Mouse (Mus musculus) left cerebral cortex, adult 9 months (tissue): ENCODE measurements around the gene Spns2.
A peak's percentile ranks its signal among the peaks of the same experiment; 100 is the strongest.

Experiments used
- DNase-seq, 2 experiments: peaks; one replicate each; pipeline ENCODE4 v3.0.0; 2022; ENCODE audit warnings: low spot score in 2 of 2

Spns2 gene

DNA sequence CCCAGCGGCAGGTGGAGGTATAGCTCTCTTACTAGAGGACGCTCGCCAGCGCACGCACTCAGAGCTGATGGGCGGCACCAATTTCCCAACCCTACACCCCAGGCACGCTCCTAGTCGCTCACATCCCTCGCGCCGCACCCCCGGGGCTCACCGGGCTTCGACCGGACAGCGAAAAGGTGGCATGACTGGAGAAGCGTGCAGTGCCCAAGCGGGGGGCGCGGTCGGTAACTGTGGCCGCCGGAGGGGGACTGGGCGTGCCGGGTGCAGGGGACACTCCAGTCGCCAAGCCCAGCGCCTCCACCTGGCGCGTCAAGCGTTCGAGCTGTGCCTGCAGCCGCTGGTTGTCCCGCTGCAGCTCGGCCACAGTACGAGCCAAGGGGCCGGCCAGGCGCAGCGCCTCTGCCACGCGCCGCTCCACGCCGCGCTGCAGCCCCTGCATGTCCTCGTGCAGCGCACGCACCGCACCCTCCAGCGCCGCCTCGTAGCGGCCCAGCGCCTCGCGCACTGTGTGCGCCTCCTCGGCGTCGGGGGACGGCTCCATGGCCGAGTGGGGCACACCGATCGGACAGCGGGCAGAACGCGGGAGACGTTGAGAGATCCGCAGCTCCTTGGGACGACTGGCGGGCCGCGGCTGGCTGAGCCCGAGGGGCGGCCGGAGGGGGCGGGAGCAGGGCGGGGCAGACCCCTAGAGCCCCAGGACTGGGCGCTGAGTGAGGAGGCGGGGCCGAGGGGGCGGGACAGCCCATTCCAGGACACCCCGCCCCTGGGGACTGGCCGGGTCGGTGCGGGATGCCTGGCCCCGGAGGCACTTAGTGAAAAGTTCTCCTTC, 78.4 kb downstream of the Spns2 start, which contains the start of gene Smtnl2:
Gene Smtnl2 (minus strand): TSS at position 621 of the 829 bp plus-strand sequence.
- DNase-seq, result peak in 1 of 2 experiments; percentile 27

DNA sequence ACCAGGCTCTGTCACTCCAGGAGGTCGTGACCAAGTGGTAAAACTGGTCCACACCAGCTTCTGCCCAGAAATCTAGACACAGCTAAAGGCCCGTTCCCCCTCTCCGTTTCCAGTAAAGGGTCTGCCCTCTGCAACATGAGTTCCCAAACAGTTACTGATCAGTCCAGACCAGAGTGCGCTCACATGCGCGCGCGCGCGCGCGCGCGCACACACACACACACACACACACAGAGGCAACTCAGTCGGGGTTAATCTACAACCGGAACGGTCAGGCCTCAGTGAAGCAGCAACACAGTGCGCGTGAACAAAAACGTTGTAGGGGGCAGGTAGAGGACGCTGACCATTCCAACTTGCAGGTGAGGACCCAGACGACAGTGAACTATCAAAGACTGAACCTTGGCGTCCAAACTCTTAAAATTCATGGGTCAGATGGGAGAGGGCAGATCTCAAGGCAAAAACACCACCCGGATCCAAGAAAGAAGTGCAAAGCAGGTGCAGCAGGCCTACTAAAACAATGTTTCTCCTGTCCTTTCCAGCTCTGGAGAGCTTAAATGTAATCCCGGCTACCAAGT, 79.1 kb downstream of the Spns2 start:
- no peak for DNase-seq

DNA sequence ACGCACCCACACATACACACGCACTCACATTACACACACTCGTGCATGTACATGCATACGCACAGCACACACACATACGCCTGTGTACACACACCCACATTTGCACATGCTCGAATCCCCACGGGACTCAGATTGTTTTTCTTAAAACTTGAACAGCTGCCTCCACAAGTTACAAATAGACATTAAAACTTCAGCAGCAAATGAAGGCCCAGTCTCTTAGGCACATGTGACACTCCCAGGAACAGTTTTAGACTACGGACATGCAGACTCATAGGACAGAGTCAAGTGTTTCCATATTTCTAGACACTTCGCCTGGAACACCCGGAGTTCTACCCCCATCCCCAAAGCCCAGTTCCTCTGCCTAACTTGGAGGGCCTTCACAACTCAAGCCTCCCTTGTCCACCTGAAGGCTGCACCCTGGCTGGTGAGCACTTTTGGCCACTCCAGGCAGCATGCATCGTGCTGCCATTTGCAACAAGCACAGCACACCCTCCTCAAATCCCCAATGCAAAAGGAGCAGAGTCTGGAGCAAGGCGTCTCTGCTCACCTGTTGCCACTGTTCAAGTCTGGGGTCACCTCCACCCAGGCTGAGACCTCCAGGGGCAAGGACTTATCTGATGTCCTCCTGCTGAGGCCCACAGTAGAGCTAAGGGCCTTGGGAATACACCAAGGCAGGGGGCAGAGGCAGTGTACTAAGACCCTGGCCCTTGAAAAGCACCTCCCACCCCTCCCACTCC, 79.9 kb downstream of the Spns2 start:
- DNase-seq, result no peak

DNA sequence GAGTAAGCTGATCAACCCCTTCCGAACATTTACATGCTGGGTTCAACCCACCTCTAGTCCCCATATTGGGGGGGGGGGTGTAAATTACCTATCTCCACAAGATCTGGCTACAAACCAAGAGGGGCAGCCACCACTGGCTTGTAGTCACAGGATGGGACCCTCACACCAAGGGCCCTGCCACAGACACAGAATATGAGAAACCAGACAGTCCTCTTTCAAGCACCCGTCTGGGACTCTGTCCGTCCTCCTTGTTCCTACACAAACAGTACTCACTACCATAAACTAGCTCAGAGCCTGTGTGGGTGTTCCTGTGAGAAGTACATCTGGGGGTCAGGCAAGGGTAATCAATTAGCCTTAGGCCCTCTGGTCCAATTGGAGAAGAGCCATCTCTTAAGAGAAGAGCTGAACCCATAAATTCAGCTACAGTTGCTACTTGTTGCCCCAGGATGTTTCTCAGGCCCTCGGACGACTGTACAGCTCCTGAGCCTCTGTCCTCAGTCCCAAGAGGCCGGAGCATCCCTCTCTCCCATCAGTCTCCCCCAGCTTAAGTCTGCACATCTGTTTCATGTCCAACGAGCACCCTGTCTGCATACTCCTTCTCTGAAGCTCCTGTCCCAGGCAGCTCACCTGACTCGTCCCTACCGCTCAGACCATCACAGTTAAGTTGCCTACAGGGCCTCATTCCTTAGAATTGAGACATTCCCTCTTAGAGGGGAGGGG, 81.1 kb downstream of the Spns2 start:
- no peak for DNase-seq

DNA sequence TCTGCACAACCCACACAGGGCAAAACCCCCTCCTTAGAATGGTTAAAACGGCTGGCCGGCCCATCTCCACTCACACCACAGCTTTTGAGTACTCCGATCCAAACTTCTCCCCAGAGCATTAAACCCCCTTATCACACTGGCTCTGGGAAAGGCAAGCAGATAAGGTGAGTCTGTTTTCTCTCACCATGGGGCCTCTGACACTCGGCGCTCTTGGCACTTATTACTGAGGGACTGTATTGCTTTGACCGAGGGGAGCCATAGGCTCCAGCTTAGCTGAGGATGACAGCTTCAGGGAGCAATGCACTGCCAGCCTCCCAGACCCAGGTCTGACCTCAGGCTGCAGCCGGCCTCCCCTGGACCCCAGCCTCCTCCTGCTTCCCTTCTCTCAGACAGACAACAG, 82.1 kb downstream of the Spns2 start:
- no peak for DNase-seq

DNA sequence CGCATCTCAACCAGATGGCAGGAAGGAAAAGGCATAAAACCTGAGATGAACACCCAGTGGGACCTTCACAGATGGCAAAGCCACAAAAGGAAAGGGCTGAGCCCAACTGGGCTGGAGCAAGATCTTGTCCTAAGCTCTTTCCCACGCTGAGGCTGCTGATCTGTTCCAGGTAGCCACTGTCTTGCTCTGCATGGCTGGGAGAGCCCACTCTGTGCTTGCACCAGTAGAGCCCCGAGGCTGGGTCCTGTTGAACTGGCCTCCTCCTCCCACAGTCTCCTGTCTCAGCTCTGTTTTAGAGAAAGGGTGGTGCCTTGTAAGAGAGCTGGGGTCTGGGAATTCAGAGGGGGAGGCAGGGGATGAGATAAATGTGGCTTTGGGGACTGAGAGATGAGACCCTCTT, 82.6 kb downstream of the Spns2 start:
- no peak for DNase-seq

DNA sequence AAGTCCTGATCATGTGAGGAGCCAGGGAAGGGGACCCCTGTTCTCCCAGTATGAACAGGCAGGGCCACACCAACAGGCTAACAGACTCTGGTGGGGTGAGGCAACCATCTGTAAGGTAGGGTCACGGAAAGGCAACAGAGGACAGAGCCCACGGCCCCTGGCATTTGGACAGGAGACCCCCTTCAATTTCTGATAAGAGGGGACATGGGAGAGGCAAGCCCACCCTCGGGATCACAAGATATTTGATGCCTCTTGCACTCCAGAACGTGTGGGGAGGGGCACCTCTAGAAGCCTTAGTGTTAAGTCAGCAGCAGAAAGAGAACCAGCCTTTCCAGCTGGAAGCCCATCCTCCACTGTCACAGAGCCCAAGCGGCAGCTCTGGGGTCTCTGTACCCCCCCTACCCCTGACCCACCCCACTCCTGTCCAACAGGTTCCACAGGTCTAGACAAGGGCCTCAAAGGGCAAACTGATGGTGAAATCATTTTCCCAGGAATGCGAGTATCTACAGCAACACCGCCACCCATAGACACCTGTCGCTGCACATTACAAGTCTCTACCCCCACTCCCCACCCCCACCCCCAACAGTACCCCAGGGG, 83.5 kb downstream of the Spns2 start:
- DNase-seq, result no peak

DNA sequence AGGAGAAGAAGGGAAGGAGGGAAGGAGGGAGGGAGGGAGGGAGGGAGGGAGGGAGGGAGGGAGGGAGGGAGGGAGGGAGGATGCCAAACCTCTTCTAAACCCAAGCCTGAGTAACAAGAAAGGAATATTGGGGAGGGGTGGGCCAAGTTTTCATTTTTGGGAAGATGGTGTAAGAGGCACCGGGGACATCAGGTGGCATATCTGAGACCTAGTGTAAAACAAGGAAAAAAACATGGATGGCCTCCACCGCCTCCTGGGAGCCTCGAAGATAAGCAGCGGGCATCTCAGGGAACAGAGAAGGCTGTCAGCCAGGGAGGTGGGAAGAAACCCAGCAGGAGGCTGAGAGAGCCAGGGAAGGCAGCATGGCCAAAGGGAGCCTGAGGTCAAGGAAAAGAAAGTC, 84.2 kb downstream of the Spns2 start:
- DNase-seq, result no peak

DNA sequence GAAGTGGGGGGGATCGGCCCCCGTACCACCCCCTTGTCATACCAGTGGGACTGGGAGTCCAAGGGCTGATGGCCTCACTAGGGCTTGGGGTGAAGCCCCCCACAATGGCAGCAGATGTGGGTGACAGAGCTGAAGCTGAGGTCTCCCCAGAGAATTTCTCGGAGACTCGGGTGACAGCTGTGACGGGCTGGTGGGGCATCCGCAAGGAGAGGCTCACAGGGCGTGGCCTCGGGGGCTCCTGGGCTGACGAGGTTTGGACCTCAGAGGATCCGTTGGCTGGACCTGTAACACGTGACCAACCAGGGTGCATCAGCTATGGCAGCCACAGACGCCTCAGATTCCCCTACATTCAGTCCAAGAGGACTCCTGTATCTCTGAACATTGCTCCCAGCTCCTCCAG, 86.7 kb downstream of the Spns2 start:
- no peak for DNase-seq

DNA sequence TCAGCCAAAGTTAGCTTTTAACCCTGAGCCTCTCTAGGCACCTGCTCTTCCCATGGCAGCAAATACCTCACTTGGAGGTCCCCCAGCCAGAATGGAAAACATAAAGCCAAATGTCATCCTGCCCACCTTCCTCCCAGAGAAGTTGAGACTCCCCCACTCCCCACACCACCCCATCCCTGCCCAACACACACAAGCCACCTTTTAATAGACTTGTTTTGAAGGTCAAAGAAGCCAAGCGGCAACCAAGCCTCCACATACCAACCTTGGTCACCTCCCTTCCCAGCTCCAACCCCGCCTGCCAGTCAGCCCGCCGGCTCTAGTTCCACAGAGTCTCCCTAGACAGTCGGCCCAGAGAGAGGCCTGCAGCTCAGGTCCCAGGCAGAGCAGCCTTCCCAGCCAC, 87.7 kb downstream of the Spns2 start:
- DNase-seq, result no peak
